Mouse (Mus musculus) MEL-GATA-1-ER (cell line): ENCODE results near the gene Pax2.
"Not testable (repeated sequence)": the region's sequence is repeated elsewhere in the genome, so short reads cannot be mapped to it uniquely, and the experiment has no call there.

Experiments used
- DNase-seq: peaks from one replicate; pipeline ENCODE4 v3.0.0-alpha.2; 2012; ENCODE audit warnings: low read depth; ENCODE audit errors: extremely low read depth

Gene Pax2

DNA sequence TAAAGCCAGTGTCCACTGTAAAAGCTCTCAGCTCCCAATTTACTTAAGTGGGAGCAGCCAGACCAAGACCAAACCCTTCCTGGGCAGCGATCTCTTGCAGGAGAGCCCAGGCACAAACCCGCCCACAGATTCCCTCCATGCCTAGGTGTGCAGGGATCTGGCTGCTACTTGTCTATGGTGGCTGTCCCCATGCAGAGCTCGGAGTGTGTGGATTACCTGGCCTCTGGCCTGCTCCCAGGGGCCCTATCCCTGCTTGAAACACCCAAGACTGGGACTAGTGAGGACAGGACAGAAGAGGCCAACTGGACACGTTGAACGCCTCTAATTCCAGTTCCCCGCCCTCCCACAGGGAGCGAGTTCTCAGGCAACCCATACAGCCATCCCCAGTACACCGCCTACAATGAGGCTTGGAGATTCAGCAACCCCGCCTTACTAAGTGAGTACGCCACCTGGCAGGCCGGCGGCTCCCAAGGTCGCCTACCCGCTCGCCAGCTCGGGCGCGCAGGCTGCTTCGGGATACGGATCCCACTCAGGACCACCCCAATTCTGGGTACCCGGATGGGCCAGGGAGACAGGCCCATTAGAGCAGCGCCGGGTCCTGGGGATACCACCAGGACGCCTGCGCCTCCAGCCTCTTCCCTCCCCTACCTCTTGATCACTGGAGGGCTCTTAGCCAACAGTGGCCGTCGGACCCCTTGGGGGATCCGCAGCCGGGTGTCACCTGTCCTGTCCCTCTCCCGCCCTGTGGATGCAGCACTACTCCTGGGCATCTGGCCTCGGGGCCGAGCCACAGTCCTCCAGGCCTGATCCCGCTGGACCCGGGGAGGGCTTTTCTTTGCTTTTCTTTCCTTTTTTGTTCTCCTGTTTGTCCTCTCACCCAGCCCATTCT is 79.4 kb downstream of the Pax2 start:
- no peak for DNase-seq

DNA sequence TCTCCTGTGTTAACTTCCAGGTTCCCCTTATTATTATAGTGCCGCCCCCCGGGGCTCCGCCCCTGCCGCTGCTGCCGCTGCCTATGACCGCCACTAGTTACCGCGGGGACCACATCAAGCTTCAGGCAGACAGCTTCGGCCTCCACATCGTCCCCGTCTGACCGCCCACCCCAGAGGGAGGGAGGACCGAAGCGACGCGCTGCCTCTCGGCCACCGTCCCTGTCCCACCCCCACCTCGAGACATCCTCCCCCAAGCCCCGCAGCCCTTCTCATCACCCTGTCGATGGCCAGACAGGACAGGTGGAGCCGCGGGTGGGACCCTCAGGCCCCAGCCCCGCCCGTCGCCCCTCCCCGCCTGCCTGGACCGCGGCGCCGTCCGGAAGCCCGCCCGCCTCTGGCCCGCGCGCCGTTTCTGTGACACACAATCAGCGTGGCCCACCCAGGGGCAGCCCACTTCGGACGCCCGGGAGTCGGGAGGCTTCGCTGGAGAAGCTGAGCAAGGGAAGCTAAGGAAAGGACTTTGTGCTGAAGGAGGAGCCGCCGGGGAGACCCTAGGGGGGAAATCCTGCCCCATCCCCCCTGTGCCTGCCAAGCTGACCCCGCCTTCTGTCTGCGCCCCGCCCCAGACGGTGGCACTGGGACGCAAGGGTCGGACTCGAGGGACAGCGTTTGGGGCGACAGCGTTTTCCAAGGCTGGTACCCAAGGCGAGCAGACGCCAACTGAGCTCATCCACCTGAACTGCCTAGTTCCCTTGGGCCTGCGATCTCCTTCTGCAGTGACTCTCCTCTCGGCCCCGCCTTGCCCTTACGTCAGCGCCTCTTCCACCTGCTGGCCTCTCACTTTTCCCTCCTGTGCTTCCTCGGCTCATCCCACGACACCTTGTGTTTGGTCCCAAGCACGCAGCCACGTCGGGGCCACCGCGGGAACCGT is 80.4 kb downstream of the Pax2 start:
- DNase-seq, result no peak

DNA sequence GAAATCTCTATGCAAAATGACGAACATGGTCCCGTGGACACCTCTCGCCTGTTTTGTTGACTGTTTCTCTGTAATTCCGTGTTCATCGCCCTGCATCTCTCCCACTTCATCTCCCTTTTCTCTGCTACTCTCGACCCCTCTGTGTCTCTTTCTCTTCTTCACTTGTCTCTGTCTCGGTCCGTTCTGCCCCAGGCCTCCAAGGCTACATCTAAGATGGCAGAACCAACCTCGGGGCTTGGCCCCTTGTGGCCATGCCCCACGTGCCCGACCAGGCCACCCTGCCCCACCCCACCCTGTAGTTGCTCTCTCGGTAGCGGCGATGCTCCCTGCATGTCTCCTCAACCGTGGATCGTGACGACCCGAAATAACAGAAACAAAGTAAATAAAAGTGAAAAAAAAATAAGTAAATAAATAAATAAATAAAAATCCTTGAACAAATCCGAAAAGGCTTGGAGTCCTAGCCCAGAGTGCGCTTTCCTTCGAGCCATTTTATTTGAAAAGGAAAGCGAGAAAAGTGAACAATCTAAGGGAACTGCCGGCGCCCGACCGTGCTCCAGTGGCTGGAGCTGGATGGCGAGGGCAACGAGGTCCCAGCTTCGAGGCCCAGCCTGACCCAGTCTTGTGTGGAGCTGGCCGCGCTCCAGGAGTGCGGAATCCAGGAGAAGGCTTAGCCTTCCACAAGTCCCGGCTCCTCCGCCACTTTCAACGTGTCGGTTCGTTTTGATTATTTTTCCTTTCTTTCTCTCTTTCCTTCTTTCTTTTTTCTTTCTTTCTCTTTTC is 81.8 kb downstream of the Pax2 start:
- no peak for DNase-seq

DNA sequence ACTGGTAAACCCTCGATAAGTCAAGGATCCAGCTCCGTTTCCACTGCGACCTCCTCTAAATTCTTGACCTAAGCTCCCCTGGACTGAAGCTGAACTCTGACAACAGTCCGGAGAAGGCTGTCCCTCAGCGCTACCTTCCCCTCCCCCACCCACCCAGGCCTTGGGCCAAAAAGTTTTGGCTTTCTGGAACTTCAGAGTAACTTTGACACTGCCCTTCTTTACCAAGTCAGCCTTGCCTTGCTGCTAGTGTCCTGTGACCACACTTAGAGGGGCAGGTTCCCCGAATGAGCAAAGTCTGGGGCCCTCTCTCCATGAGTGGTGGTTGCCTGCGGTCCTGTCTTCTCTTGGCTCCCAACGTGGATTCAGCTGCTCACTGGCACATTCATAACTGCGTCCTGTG is 82.5 kb downstream of the Pax2 start:
- no peak for DNase-seq

DNA sequence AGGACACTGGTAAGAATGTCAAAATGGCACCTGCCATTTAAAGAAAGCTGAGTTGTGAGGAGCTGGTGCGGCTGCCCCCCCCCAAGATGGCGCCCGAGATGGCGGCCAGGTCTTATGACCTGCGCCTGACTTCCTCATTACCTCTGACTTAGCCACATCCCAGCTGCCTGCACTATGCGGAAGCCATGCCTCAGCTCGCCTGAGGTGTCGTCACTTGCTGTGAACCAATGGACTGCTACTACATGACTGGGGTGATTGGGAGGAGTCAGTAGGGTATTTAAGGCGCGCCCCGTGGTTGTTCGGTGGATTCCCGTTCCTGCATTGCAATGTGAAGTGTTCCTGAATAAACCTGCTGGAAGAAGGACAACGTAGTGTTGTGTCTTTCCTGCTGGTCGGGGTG is 86.8 kb downstream of the Pax2 start:
- DNase-seq, result not testable (repeated sequence)

DNA sequence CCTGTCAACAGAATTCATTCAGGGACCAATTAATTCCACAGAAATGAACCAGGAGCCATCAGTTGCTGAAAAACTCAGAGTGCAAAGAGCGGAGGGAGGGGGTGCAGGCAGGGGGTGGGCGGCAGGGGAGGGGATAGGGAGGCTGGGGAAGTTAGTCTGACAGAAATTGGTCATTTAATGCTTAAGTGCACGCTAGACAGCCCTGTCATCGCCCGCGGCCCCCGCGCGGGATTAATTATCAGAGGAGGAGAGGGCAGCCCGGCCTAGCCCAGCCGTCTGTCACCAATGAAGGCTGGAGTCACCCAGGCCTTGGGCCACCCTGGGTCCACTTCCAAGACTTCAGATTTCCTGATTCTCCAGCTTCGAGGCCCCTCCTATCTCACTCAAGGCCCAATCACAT is 93.6 kb downstream of the Pax2 start:
- DNase-seq, result no peak

DNA sequence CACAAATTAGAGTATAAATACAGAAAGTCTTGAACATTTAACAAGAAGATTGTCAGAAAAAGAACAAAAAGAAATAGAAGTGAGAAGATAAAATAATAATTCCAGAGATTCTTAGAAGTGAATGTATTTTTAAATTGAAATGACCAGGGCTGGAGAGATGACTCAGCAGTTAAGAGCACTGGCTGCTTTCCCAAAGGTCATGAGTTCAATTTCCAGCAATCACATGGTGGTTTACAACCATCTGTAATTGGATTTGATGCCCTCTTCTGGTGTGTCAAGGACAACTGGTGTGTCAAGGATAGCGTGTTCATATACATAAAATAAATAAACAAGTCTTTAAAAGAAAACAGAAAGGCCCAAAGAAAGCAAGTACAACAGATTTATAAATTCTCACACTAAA is 102.8 kb downstream of the Pax2 start:
- DNase-seq, result no peak

DNA sequence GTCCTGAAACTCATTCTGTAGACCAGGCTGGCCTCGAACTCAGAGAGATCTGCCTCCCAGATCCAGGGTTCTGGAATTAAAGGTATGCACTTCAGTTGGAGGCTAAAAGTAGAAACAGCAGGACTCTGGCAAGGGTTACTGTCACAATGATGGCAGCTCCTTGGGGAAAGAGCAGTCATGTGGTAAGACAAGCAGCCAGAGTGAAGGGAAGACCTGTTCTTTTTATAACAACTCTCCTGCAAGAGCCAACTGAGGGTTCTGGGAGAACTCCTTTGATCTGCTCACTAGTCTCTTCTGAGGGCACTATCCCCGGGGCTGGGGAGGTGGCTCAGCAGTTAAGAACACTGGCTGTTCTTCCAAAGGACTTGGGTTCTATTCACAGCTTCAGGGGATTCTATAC is 112.9 kb downstream of the Pax2 start:
- no peak for DNase-seq

DNA sequence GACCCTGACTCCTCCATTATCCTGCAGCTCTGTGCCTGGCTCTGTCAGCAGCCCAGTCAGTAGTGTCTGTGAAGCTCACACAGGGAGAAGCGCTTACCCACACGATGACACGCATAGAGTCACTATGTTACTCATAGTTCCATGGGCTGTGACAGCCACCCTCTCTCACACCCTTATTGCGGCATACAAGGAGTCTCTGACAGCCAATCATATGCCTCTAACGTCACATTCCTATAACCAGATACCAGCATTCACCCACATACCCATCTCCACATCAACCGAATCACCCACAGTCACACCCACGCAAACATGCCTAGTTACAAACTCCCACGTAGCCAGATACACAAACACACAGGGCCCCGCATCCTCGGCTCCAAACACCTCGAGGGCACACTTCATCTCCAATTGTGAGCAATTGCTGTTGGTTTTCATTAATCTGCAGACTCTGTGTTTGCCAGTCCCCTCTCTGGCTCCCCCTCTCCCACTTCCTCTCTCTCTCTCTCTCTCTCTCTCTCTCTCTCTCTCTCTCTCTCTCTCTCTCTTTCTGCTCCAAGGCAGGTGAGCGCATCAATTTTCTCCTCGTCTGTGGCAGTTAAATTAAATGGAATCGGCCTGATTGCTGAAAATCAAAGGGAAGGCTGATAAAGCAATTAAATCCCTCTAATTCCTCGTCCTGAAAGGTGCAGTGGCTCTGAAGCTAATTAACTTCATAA is 118.5 kb downstream of the Pax2 start:
- DNase-seq, result no peak

DNA sequence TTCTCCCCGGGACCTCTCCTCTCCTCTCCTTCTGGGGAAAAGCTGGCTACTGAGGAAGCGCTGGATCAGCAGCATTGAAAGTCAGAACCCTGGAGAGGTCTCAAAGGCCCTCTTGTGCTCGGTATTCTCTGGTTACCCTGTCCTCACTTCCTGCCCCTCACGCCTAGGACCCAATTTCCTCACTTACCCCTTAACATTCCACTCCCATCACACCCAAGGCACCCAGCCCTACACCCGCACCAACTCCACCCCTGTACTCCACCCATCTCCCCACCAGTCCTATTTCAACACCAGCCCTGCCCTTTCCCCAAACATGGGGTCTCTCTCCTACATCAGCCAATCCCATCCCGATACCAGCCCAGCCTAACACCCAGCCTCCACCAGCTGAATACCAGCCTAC is 119.1 kb downstream of the Pax2 start:
- DNase-seq, result no peak

DNA sequence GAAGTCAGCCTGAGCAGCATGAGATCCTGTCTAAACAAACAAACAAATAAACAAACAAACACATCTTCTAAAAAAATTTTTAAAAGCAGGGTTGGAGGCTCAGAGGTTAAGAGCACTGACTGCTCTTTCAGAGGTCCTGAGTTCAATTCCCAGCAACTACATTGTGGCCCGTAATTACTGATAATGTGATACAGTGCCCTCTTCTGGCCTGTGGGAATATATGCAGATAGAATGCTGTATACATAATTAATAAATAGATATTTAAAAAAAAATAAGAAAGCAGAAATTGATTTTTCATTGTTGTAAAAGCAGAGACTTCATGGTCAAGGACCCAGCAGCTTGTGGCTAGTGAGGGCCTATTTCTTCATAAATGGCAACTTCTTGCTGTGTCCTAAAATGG is 119.9 kb downstream of the Pax2 start:
- DNase-seq, result no peak

DNA sequence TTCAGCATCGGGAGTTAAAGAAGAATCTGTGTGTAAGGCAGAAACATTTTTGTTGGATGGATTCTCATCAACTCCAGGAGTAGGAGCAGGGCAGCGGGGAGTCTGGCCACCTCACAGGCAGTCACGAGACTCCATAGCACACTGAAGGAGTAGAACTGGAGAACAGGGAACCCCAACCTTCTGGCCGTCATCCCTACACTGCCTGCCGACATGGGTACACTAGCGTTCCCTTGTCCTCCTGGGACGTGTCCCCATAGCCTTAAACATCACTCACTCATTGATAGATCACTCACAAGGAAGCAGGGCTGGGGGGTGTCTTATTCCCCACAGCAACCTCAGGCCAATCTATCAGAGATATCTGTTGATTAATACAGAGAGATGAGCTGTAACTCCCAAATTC is 120.7 kb downstream of the Pax2 start:
- no peak for DNase-seq

DNA sequence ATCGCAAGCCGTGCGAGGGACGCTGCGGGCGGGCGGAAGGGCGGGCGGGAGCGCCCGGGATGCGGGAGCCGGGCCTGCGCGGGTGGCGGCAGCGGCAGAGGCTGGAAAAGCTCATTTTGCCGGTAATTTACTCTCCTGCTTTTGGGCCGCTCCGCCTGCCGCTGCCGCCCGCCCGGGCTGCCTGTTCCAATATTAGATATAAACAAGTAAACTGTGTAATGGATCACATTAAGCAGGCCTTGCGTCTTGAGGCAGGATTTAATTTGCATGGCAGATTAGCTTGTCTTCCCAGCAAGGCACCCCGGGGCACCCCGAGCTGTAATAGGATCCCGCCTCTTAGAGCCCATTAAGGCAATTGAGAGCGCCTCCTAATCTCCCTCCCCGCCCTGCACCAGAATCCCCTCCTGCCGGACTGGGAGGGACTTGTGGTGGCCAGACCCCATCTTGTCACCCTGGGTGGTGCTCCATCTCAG is 126.7 kb downstream of the Pax2 start:
- DNase-seq, result no peak

DNA sequence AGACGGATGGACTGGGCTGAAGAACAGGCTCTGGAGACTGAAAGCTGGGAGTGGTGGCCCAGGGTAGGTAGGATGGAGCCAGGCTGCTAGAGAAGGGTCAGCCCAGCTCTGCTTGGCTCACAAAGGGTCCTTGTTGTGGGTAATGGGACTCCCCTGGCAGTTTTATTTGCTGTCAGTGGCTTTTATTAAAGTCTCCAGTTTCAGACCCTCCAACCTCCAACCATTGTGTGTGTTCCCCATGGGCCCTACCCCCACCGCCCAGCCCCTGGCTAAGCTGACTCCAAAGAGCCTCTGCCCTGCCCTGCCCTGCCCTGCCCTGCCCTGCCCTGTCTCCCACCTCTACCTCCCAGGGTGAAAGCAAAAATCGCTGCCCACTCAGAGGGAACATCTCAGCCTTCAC is 128.5 kb downstream of the Pax2 start:
- DNase-seq, result no peak

DNA sequence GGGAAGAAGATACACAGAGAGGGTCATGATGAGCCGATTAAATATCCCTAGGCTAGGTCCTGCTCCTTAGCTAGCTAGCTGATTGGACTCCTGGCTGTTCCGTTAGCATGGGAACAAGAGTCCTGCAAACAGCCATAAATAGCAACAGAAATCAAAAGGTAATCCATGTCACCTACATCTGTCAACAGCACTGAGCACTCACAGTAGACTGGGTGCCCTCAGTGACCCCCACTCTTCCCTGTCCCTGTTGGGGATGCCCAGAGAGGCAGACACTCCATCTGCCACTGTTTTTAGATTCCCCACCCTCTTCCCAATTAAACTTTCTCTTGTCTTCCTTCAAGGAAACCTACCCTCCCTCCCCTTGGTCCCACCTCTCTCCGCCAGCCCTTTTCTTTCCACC is 130.6 kb downstream of the Pax2 start:
- DNase-seq, result no peak
